Mouse (Mus musculus) limb, embryonic 11.5 days (tissue): Measurements from ENCODE around the gene Aoah. TPM values are rescaled to one million over a fixed set of nuclear protein-coding genes. Genes with fewer than 3 reads are reported as not detected.

Experiments
- ATAC-seq: fragments of 200-750 bp; cut with Nextera tagmentation; 2 replicates; pipeline ENCODE4 v1.8.0; 2017; ENCODE audit warnings: low read depth; ENCODE audit not compliant: insufficient number of reproducible peaks, low FRiP score, low TSS enrichment
- DNase-seq: peaks from one replicate; pipeline ENCODE4 v3.0.0-alpha.2; 2015; ENCODE audit warnings: low spot score
- H3K27ac ChIP-seq: fragments of 300-500 bp; sonication (generic); replicated peaks from 2 replicates; pipeline ENCODE4 v1.5.1; 2014; ENCODE audit warnings: low read depth, mild to moderate bottlenecking, low read length
- H3K27me3 ChIP-seq: fragments of 300-500 bp; sonication (generic); 2 replicates; pipeline ENCODE4 v1.6.1; 2014; ENCODE audit warnings: mild to moderate bottlenecking, low read length, mixed read lengths; ENCODE audit not compliant: control insufficient read depth, insufficient read depth
- H3K36me3 ChIP-seq: fragments of 300-500 bp; sonication (generic); 2 replicates; pipeline ENCODE4 v1.6.1; 2014; ENCODE audit warnings: mild to moderate bottlenecking, low read length, moderate library complexity, mixed read lengths; ENCODE audit not compliant: control insufficient read depth, insufficient read depth
- H3K4me1 ChIP-seq: fragments of 300-500 bp; sonication (generic); 2 replicates; pipeline ENCODE4 v1.6.1; 2014; ENCODE audit warnings: low read length, mixed read lengths; ENCODE audit not compliant: control insufficient read depth, insufficient read depth
- H3K4me2 ChIP-seq: fragments of 300-500 bp; sonication (generic); 2 replicates; pipeline ENCODE4 v1.6.1; 2014; ENCODE audit warnings: low read depth, mild to moderate bottlenecking, moderate library complexity; ENCODE audit not compliant: severe bottlenecking
- H3K4me3 ChIP-seq: fragments of 300-500 bp; sonication (generic); 2 replicates; pipeline ENCODE4 v1.5.1; 2014; ENCODE audit warnings: low read depth, low read length
- H3K9ac ChIP-seq: fragments of 300-500 bp; sonication (generic); 2 replicates; pipeline ENCODE4 v1.6.1; 2014; ENCODE audit warnings: mild to moderate bottlenecking, low read length
- H3K9me3 ChIP-seq: fragments of 300-500 bp; sonication (generic); 2 replicates; pipeline ENCODE4 v1.6.1; 2016; ENCODE audit warnings: low read length; ENCODE audit not compliant: control insufficient read depth
- whole genome bisulfite sequencing: fragments of 180-500 bp; shearing (Covaris S2); extraction: QIAGEN DNeasy Blood & Tissue Kit; methylation state at CpG from one replicate; pipeline ENCODE4 v1.1.7; 2014; 5-methylcytosine and 5-hydroxymethylcytosine counted together
- polyA plus RNA-seq: library from polyadenylated mRNA; unstranded; fragments of >200 nt; fragmentation: Nextera tagmentation; extraction: Ambion mirVana; gene quantifications from 2 replicates; pipeline ENCODE4 v1.2.1, GENCODE M21; 2014

Gene Aoah
- polyA plus RNA-seq, 1 experiment from 2014 or later = 0.28 TPM

DNA sequence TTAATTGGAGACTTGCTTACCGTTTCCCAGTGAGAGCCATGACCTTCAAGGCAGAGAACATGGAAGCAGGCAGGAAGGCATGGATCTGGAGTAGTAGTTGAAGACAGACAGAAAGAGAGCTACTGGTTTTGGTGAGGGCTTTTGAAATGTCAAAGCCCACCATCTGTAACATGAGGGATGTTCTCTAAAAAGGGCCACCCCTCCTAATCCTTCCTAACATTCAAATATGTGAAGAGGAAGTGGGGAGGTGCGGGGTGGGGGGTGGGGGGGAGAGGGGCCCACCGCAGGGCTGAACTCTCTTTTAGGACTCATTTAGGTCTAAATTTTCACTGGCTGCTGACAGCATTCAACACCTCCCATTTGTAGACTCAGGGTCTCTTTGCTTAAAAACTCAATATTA, 5.9 kb downstream of the Aoah start:
- Histone ChIP-seq H3K4me2 (no peak overlapping the region), H3K4me3 (no peak overlapping the region), H3K9me3 (no peaks in the 10 kb centered on the region), H3K4me1 (no peaks in the 10 kb centered on the region), H3K36me3 (no peaks in the 10 kb centered on the region), H3K27ac (no peak overlapping the region), H3K9ac (no peak overlapping the region), H3K27me3 (no peaks in the 10 kb centered on the region)
- 0 out of 2 replicates have a peak, but pooled peaks have one; percentile 21 for ATAC-seq
- no peak for DNase-seq
- WGBS = 73% methylated on average over 3 of the region's 3 CpGs

DNA sequence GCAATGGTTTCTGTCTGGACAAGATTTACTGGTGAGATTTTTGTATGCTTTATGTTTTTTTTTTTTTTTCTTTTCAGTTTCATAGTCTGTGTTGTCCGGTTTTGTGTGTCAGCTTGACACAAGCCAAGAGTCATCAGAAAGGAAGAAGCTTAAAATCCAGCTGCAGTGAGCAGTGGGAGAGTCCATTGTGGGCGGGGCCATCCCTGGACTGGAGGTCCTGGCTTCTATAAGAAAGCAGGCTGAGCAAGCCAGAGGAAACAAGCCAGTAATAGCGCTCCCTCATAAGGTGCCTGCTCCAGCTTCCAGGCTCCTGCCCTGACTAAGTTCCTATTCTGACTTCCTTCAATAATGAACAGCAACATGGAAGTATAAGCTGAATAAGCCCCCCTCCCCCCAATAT, 6.7 kb downstream of the Aoah start:
- Histone ChIP-seq H3K9ac (no peak overlapping the region), H3K27me3 (no peaks in the 10 kb centered on the region), H3K9me3 (no peaks in the 10 kb centered on the region), H3K4me1 (no peaks in the 10 kb centered on the region), H3K36me3 (no peaks in the 10 kb centered on the region), H3K4me2 (no peak overlapping the region), H3K4me3 (no peak overlapping the region), H3K27ac (no peak overlapping the region)
- 73% methylated on average over 3 of the region's 3 CpGs for WGBS
- DNase-seq (no peak), ATAC-seq (no peak)

GRCm38 (mm10) chr13:20811782-20812406, 18.0 kb downstream of the Aoah start:
- DNase-seq = no peak
- no peaks in the 10 kb centered on the region for H3K36me3 ChIP-seq
- H3K4me1 ChIP-seq = no peaks in the 10 kb centered on the region
- H3K9ac ChIP-seq = no peak overlapping the region
- H3K27ac ChIP-seq = no peak overlapping the region
- H3K9me3 ChIP-seq = no peaks in the 10 kb centered on the region
- 72% methylated on average over 3 of the region's 3 CpGs for WGBS
- ATAC-seq = no peak
- H3K4me3 ChIP-seq = no peak overlapping the region
- no peaks in the 10 kb centered on the region for H3K27me3 ChIP-seq
- H3K4me2 ChIP-seq = no peak overlapping the region

DNA sequence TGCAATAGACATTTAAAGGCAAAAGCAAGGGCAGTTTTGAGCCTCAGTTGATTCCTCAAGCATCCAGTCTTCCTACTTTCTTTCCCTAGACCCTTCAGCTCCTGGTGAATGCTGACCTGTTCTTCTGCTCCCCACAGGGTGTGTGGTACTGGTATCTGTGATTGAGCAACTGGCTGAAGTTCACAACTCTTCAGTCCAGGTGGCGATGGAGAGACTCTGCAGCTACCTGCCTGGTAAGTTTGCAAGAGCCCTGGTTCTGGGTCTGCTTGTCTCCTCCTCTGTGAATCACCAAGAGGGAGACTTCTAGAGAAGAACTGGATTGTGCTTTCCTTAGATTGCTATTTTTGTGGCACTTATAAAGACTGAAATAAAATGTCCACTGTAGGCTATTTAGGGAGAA, 22.5 kb downstream of the Aoah start:
- ATAC-seq = no peak
- H3K9me3 ChIP-seq = no peaks in the 10 kb centered on the region
- no peak for DNase-seq
- H3K27me3 ChIP-seq = no peaks in the 10 kb centered on the region
- no peaks in the 10 kb centered on the region for H3K4me1 ChIP-seq
- 45% methylated on average over 1 of the region's 1 CpGs for WGBS
- no peaks in the 10 kb centered on the region for H3K36me3 ChIP-seq
- H3K4me3 ChIP-seq = no peak overlapping the region
- no peak overlapping the region for H3K9ac ChIP-seq
- H3K27ac ChIP-seq = no peak overlapping the region
- H3K4me2 ChIP-seq = no peak overlapping the region

DNA sequence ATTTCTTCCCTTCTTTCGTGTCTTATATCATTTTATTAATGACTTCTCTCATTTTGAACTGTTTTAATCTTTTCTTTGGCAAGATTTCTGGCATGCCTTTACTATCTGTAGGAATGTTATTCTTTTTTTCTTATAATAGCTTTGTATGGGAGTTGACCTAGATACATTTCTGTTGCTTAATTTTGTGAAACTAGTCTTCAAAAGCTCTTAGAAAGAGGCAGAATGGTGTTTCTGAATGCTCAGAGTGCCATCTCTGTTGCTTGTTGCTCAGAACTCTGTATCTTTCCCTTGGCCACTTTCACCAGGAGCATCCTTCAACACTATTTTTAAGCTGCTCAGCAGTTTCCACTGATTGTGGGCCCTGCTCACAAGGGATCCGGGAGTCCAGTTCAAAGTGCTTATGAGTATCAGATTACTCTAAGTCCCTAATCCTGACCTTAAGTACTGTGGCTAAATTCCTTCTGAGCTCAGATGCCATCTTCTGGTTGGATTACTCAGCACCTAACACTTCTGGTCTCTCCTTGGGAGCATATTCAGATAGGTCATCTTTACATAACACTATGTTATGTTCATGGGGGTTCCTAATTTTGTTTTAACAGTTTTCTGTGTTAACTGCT, 26.9 kb downstream of the Aoah start:
- WGBS = 55% methylated on average over 2 of the region's 2 CpGs
- Histone ChIP-seq H3K4me2 (no peak overlapping the region), H3K27me3 (no peaks in the 10 kb centered on the region), H3K4me1 (no peaks in the 10 kb centered on the region), H3K4me3 (no peak overlapping the region), H3K27ac (no peak overlapping the region), H3K9me3 (no peaks in the 10 kb centered on the region), H3K36me3 (no peaks in the 10 kb centered on the region), H3K9ac (no peak overlapping the region)
- DNase-seq (no peak), ATAC-seq (no peak)

DNA sequence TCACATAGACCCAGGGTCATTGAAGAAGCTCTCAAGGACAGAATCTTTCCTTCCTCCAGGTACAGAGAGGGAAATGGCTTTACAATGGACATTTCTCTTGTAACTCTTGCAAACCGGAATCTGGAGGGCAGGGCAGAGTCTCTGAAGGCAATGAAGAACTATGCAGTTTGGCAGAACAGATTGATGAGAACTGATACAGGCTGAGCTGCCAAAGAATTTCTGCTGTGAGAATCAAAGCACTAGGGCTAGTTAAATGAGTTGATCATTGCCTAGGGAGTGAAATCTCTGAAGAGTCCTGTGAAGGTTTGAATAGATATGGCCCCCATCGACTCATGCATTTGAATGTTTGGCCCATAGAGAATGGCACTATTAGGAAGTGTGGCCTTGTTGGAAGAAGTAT, 34.8 kb downstream of the Aoah start:
- Histone ChIP-seq H3K9me3 (no peaks in the 10 kb centered on the region), H3K4me1 (no peaks in the 10 kb centered on the region), H3K36me3 (no peaks in the 10 kb centered on the region), H3K4me3 (no peak overlapping the region), H3K27me3 (no peaks in the 10 kb centered on the region), H3K27ac (no peak overlapping the region), H3K4me2 (no peak overlapping the region), H3K9ac (no peak overlapping the region)
- no peak for ATAC-seq
- no peak for DNase-seq
- 80% methylated on average over 2 of the region's 2 CpGs for WGBS

DNA sequence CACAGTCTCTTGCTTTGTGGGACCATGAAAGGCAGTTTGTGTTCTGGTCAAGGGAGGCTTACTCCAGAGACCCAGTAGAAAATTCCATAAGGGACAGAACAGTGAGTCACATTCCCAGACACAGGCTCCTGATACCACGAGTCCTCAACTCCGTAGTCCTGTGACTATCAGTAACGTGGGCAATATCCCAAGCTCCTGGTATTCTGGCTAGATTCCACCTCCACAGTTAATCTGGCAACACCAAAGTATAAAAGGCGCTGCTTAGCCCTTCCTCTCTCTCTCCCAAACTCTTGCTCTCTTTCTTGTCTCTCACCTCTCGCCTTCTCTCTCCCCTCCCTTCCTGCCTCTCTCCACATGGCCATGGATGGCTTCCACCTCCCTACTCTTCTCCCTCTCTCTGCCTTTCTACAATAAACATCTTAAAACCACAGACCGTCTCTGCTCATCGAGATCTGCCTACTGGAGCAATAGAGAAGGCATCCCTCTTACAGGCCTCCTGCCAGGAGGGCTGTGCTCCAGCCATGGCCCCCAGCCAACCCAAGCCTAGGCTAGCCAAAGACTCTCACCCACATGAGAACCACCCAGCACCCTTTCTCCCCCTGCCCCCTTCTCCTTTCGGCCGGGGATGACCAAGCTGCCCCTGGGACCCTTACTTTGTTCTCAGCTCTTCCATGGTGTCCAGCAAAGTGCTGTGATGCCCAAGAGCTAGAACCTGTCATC, 35.4 kb downstream of the Aoah start:
- H3K27me3 ChIP-seq = no peaks in the 10 kb centered on the region
- no peak overlapping the region for H3K27ac ChIP-seq
- no peaks in the 10 kb centered on the region for H3K9me3 ChIP-seq
- no peaks in the 10 kb centered on the region for H3K36me3 ChIP-seq
- 93% methylated on average over 9 of the region's 9 CpGs for WGBS
- no peak overlapping the region for H3K4me2 ChIP-seq
- H3K9ac ChIP-seq = no peak overlapping the region
- no peaks in the 10 kb centered on the region for H3K4me1 ChIP-seq
- DNase-seq (no peak), ATAC-seq (no peak)
- H3K4me3 ChIP-seq = no peak overlapping the region

- H3K9me3 ChIP-seq = no peaks in the 10 kb centered on the region
- no peak for DNase-seq
- WGBS = 59% methylated on average over 3 of the region's 3 CpGs
Measured at GRCm38 (mm10) chr13:20855893-20856292, 62.0 kb downstream of the Aoah start.

More at GRCm38 (mm10) chr13:20855893-20856292, 62.0 kb downstream of the Aoah start:
- Histone ChIP-seq H3K36me3 (no peaks in the 10 kb centered on the region), H3K4me1 (no peaks in the 10 kb centered on the region), H3K9ac (no peak overlapping the region), H3K27me3 (no peaks in the 10 kb centered on the region), H3K27ac (no peak overlapping the region), H3K4me3 (no peak overlapping the region), H3K4me2 (no peak overlapping the region)
- ATAC-seq = no peak
